Mouse (Mus musculus) gastrocnemius, adult 8-10 months (tissue): ENCODE measurements around the gene 2310039H08Rik. TPM values are rescaled to one million over a fixed set of nuclear protein-coding genes. Genes with fewer than 3 reads are reported as not detected.

Experiments used
- DNase-seq, 2 experiments: peaks; one replicate each; pipeline ENCODE4 v3.0.0; 2022; ENCODE audit warnings: low spot score in 2 of 2
- total RNA-seq, 4 experiments: library from RNA; stranded (reverse); gene quantifications; 2 replicates each; pipeline ENCODE4 v1.2.4; 2022

The 2310039H08Rik gene
- 10 to 100 TPM; 37.5 to 45.9 (median 39.9) TPM for total RNA-seq

GRCm38 (mm10) chr17:46772404-46773277, at the start of gene 2310039H08Rik:
Gene 2310039H08Rik (plus strand): TSS chr17:46772635.
- DNase-seq = peak; percentile 72 to 77

- no peak for DNase-seq
These were observed 47.9 kb upstream of the 2310039H08Rik start for GRCm38 (mm10) chr17:46724477-46725084.

- DNase-seq = no peak
These were observed 47.2 kb upstream of the 2310039H08Rik start for GRCm38 (mm10) chr17:46725273-46725672.

GRCm38 (mm10) chr17:46725731-46726645, 46.4 kb upstream of the 2310039H08Rik start:
- DNase-seq = no peak

DNA sequence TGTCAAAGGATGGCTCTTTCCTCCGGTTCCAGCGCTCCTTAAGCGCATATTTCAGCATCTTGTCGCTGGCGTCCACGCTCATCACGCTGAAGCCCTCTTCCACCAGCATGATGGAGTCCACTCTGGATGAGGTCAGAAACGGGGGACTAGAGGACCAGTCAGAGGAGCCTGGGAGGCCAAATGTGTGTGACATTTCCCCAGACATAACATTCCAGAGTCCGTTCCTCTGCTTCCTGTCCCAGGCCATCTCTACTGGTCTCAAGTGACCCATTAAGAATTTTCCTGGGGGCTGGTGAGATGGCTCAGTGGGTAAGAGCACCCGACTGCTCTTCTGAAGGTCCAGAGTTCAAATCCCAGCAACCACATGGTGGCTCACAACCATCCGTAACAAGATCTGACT, 45.2 kb upstream of the 2310039H08Rik start:
- no peak for DNase-seq

- no peak for DNase-seq
These were observed 44.4 kb upstream of the 2310039H08Rik start for GRCm38 (mm10) chr17:46728021-46728420.

- no peak for DNase-seq
These were observed 43.9 kb upstream of the 2310039H08Rik start for GRCm38 (mm10) chr17:46728496-46728895.

DNA sequence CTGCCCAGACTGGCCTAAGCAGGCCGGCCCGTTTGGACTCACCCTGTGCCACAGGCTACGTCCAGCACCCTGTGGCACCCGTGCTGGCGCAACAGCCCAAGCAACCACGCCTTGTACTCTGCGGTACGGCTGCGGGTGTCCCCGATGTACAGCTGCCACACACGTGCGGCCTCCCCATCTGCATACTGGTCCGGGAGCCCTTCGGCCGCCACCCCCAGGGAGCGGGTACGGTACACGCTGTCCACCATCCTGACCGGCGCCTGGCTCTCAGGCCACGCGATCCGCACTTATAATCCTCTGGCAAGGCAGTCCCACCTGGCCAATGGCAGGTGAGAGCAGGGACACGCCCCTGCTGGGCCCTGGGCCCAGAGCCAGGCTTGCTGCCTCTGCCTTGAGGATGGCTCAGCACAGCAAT, 43.5 kb upstream of the 2310039H08Rik start, which contains the start of gene Gnmt:
TSS of gene Gnmt (minus strand) at position 265 of the 415 bp plus-strand sequence.
- no peak for DNase-seq

- no peak for DNase-seq
These were observed 38.4 kb upstream of the 2310039H08Rik start for GRCm38 (mm10) chr17:46734055-46734454.

DNA sequence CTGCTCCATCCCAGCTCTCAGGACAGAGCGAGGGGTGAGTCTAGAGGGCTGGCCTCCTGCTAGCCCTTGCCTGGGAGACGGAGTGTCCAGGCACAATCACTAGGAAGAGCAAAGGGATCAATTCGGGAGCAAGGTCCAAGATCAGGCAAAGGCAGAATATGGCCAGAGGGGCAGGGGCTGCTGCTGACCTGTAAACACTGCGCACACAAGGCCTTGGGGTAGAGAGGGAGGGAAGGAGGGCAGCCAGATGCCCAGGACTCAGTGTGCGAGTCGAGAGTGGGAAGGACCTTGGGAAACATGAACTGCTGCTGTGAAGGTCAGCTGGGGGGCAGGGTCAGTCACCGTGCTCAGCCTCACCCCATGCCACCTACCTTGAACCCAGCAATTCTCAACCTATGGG, 37.1 kb upstream of the 2310039H08Rik start:
- no peak for DNase-seq

- DNase-seq = no peak
These were observed 36.3 kb upstream of the 2310039H08Rik start for GRCm38 (mm10) chr17:46736160-46736559.

- no peak for DNase-seq
These were observed 31.1 kb upstream of the 2310039H08Rik start for GRCm38 (mm10) chr17:46741305-46741704.

- no peak for DNase-seq
These were observed 29.4 kb upstream of the 2310039H08Rik start for GRCm38 (mm10) chr17:46742986-46743385.

GRCm38 (mm10) chr17:46745506-46745905, 26.9 kb upstream of the 2310039H08Rik start:
- DNase-seq = no peak

DNA sequence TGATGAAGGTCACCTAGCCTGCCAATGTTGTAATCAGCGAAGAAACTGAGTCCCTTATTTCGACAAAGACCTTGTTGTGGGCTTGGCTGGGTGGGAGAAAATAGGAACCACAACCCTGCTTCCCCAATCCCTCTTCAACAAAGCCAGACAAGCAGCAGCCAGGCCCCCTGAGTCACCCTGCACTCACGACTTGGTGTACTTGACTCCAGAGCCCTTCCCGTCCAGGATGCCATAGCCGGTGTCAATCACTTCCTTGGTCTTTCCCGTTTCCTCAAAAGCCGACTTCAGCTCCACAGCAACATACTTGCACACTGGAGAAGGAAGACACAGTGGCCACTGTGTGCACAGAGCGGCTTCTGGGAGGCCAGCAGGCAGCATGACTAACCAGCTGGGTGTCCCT, 25.2 kb upstream of the 2310039H08Rik start:
- no peak for DNase-seq

- DNase-seq = no peak
These were observed 24.6 kb upstream of the 2310039H08Rik start for GRCm38 (mm10) chr17:46747806-46748205.

DNA sequence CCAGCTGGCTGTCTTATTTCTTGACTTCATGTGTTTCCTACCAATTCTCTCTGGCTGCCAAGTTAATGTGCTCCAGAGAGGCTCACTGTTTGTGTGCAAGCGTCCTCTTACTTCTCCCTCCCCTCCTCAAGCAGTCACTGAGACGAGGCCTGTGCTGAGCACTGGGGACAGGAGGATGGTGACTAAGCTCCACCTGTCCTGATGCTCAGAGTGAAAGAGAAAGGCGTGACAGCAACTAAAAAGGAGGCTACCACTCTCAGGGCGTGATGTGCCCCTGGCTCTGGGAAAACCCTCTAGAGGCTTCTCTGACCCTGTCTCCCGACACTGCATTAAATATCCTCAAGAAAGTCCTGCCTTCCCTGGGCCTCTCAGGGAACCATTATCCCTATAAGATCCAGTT, 23.2 kb upstream of the 2310039H08Rik start:
- no peak for DNase-seq

DNA sequence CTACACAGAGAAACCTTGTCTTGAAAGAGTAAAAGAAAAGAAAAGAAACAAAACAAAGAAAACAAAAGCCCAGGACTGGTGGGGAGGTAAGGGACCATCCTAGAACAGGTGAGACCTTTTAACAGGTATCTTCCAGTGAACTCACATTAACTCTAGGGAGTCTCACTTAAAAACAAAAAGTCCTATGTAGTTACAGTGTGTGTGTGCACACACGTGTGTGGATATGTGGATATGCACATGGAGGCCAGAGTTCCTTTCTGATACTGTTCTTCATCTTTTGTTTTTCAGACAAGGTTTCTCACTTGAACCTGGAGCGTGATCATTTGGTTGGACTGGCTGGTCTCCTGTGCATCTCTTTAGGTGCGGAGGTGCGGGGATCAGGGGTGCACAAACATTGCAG, 21.9 kb upstream of the 2310039H08Rik start:
- no peak for DNase-seq

DNA sequence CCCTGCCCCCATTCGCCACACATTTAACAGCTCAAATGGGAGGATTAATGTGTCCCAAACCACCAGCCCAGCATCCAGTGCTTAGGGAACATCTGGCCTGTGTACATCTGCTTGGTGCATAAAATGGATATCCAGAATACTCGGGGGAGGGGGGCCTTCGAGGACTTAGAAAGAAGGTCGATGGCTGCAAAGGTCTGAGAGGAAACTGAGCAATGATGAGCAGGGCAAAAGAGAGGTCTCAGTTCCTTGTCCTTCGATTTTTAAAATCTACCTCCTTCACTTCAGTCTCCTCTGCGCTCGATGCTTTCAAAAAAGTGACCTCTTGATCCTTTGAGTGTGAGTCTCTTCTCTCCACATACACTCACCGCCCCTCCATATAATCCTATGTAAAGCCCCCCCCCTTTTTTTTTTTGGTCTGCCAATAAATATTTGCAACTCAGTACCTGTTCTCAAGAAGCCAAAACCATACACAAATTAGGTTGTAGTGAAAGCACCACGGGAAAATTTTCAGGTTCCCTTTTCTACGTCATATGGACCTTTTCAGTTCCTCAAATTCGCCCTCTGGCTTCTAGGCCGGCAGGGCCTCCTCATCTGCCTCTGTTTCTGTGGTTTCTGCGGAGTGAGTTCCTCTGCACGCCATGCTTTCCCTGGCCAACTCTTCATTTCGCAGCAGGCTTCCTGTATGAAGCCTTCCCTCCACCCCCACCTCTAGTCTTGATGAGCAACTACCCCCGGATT, 21.2 kb upstream of the 2310039H08Rik start:
- DNase-seq = no peak

DNA sequence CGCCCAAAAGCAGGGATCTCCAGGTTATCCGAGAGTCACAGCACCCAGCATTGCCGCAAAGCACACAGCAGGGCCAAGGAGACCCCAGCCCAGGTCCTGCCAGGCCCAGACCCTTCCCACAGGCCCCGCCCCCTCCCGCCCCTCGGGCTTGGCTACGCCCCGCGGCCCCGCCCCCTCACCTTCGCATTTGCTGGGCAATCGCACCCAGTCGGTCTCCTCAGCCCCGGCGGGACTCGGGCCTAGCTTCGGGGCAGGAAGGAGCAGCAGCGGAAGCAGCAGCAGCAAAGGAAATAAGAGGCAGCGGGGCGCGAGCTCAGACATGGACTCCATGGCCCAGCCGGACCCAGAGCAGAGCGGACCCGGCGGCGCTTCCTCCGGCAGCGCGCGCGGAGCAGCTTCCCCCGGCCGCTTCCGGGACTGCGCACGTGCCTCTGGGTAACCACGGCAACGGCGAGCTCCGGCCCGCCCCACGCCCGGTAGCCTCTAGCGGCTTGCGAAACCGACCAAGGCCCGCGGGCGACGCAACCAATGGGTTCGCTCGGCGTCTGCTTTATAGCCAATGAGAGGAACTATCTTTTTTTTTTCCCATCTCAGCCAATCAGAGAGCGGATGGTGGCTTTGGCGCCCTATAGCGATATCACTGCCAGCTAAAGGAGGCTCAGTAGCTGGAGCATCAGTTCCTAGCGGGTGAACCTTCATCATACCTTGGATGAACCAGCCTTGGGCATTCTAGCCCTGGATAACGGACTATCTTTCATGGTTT, 20.5 kb upstream of the 2310039H08Rik start, which contains the start of gene Cnpy3:
TSS of gene Cnpy3 (minus strand) at position 421 of the 763 bp plus-strand sequence.
- peak; percentile 91 to 97 for DNase-seq
